Mouse (Mus musculus): ENCODE measurements around the gene Serpinb2. TPM values are rescaled to one million over a fixed set of nuclear protein-coding genes. Genes with fewer than 3 reads are reported as not detected.
A peak's percentile ranks its signal among the peaks of the same experiment; 100 is the strongest.

Gene Serpinb2
- polyA plus RNA-seq (2015; fragmentation: Nextera tagmentation; extraction: Ambion mirVana), result 0.29 and 0.33 TPM in 2 replicates

DNA sequence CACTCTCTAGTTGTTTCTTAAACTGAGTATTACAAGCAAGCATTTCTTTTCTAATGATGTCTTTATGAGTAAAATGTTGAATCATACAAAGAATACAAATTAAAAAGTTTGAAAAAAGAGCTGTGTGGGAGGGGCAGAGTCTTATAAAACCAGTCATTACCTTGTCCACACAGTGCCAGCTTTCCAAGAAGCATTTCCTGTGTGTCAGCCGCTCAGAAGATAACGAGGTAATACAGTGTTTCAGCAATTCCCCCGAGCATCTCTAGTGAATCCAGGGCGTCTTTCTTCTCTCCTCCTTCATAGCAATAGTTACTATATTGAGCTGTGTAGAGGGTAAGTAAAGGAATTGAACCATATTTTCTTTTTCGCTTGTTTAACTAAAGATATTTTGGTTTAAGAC, at the start of gene Serpinb2:
Gene Serpinb2, plus strand, starts transcription at position 172 of the 400 bp plus-strand sequence.
- no peaks in the 10 kb centered on the region for H3K36me3 ChIP-seq
- 37% methylated on average over 5 of the region's 5 CpGs for WGBS
- ATAC-seq (replicated peaks), result no peak

GRCm38 (mm10) chr1:107479909-107480308, 31.3 kb upstream of the Serpinb2 start:
- Histone ChIP-seq H3K4me2 (replicated peaks) (no peak overlapping the region), H3K4me1 (no peaks in the 10 kb centered on the region), H3K9ac (replicated peaks) (no peak overlapping the region), H3K36me3 (no peaks in the 10 kb centered on the region), H3K27me3 (no peaks in the 10 kb centered on the region), H3K9me3 (no peaks in the 10 kb centered on the region), H3K27ac (replicated peaks) (no peak overlapping the region), H3K4me3 (no peak overlapping the region)
- ATAC-seq (replicated peaks), result no peak

More for the DNA sequence above, at the start of gene Serpinb2:
- H3K4me3 ChIP-seq, result no peak within 1 kb of the TSS
- H3K27me3 ChIP-seq, result no peaks in the 10 kb centered on the region
- H3K27ac ChIP-seq (replicated peaks), result no peak within 1 kb of the TSS
- H3K4me1 ChIP-seq, result no peaks in the 10 kb centered on the region
- no peak within 1 kb of the TSS for H3K4me2 ChIP-seq (replicated peaks)
- no peak within 1 kb of the TSS for H3K9ac ChIP-seq (replicated peaks)
- H3K9me3 ChIP-seq, result no peaks in the 10 kb centered on the region

DNA sequence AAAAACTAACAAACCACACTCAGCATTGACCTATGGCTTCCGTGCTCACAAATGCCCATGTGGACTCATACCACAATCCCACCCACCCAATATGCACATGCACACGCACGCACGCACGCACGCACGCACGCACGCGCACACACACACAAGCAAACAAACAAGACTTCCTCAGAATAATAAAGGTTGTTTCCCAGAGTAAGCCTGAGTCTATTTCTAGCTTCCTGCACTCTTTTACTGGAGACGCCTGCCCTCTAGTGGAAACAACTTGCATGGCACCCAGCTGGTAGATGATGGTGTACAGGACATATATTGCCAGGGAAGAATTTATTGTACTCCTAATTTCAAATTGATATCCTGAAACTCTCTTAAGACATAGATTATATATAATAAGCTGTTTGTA, 29.8 kb upstream of the Serpinb2 start:
- ATAC-seq (replicated peaks), result peak; percentile 95
- WGBS, result 31% methylated on average over 11 of the region's 11 CpGs
- H3K4me1 ChIP-seq, result no peaks in the 10 kb centered on the region
- H3K27ac ChIP-seq (replicated peaks), result no peak overlapping the region
- H3K27me3 ChIP-seq, result no peaks in the 10 kb centered on the region
- no peaks in the 10 kb centered on the region for H3K36me3 ChIP-seq
- H3K4me2 ChIP-seq (replicated peaks), result peak overlapping the region; percentile 23; the same call in 1 of the 2 replicates
- no peaks in the 10 kb centered on the region for H3K9me3 ChIP-seq
- no peak overlapping the region for H3K4me3 ChIP-seq
- no peak overlapping the region for H3K9ac ChIP-seq (replicated peaks)

GRCm38 (mm10) chr1:107489577-107489976, 21.6 kb upstream of the Serpinb2 start:
- no peak overlapping the region for H3K4me3 ChIP-seq
- H3K27me3 ChIP-seq, result no peaks in the 10 kb centered on the region
- ATAC-seq (replicated peaks), result no peak
- H3K4me2 ChIP-seq (replicated peaks), result no peak overlapping the region
- H3K27ac ChIP-seq (replicated peaks), result no peak overlapping the region
- no peak overlapping the region for H3K9ac ChIP-seq (replicated peaks)
- no peaks in the 10 kb centered on the region for H3K9me3 ChIP-seq
- no peaks in the 10 kb centered on the region for H3K36me3 ChIP-seq
- H3K4me1 ChIP-seq, result no peaks in the 10 kb centered on the region
- 84% methylated on average over 8 of the region's 8 CpGs for WGBS

DNA sequence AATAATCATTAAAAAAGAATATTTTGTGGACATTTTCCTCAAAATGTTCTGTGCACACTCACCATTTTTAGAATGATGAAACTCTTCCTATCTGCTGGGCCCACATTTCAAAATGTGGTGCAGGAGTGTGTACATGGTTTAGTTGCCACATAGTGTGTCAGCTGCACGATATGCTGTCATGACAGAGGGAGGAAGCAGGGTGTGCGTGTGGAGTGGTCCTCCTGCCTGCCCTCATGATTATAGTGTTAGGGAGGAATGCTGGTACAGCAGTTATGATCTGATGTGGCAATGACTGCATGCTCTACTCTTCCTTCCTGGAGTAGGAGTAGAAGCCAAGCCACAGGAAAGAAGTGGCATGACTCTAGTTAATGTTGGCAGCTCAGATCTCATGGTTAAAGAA, 14.4 kb upstream of the Serpinb2 start:
- no peaks in the 10 kb centered on the region for H3K9me3 ChIP-seq
- ATAC-seq (replicated peaks), result no peak

GRCm38 (mm10) chr1:107502025-107502424, 9.2 kb upstream of the Serpinb2 start:
- Histone ChIP-seq H3K36me3 (no peaks in the 10 kb centered on the region), H3K4me1 (no peaks in the 10 kb centered on the region), H3K4me2 (replicated peaks) (no peak overlapping the region), H3K27me3 (no peaks in the 10 kb centered on the region), H3K9me3 (no peaks in the 10 kb centered on the region), H3K4me3 (no peak overlapping the region), H3K9ac (replicated peaks) (no peak overlapping the region), H3K27ac (replicated peaks) (no peak overlapping the region)
- no peak for ATAC-seq (replicated peaks)

More for the DNA sequence above, 14.4 kb upstream of the Serpinb2 start:
- no peak overlapping the region for H3K27ac ChIP-seq (replicated peaks)
- no peaks in the 10 kb centered on the region for H3K36me3 ChIP-seq
- H3K9ac ChIP-seq (replicated peaks), result no peak overlapping the region
- H3K27me3 ChIP-seq, result no peaks in the 10 kb centered on the region
- no peak overlapping the region for H3K4me2 ChIP-seq (replicated peaks)
- no peak overlapping the region for H3K4me3 ChIP-seq
- 82% methylated on average over 2 of the region's 2 CpGs for WGBS
- H3K4me1 ChIP-seq, result no peaks in the 10 kb centered on the region

GRCm38 (mm10) chr1:107503294-107503693, 7.9 kb upstream of the Serpinb2 start:
- no peak for ATAC-seq (replicated peaks)
- Histone ChIP-seq H3K4me3 (no peak overlapping the region), H3K27ac (replicated peaks) (no peak overlapping the region), H3K9me3 (no peaks in the 10 kb centered on the region), H3K4me2 (replicated peaks) (no peak overlapping the region), H3K36me3 (no peaks in the 10 kb centered on the region), H3K9ac (replicated peaks) (no peak overlapping the region), H3K27me3 (no peaks in the 10 kb centered on the region), H3K4me1 (no peaks in the 10 kb centered on the region)
- WGBS, result 83% methylated on average over 3 of the region's 3 CpGs

- no peaks in the 10 kb centered on the region for H3K27me3 ChIP-seq
- 89% methylated on average over 8 of the region's 8 CpGs for WGBS
- H3K4me1 ChIP-seq, result no peaks in the 10 kb centered on the region
- no peaks in the 10 kb centered on the region for H3K36me3 ChIP-seq
- no peak overlapping the region for H3K9ac ChIP-seq (replicated peaks)
- no peak overlapping the region for H3K4me3 ChIP-seq
- no peak overlapping the region for H3K27ac ChIP-seq (replicated peaks)
- H3K9me3 ChIP-seq, result no peaks in the 10 kb centered on the region
- H3K4me2 ChIP-seq (replicated peaks), result no peak overlapping the region
- no peak for ATAC-seq (replicated peaks)
Measured at GRCm38 (mm10) chr1:107505898-107506562, 5.2 kb upstream of the Serpinb2 start.

DNA sequence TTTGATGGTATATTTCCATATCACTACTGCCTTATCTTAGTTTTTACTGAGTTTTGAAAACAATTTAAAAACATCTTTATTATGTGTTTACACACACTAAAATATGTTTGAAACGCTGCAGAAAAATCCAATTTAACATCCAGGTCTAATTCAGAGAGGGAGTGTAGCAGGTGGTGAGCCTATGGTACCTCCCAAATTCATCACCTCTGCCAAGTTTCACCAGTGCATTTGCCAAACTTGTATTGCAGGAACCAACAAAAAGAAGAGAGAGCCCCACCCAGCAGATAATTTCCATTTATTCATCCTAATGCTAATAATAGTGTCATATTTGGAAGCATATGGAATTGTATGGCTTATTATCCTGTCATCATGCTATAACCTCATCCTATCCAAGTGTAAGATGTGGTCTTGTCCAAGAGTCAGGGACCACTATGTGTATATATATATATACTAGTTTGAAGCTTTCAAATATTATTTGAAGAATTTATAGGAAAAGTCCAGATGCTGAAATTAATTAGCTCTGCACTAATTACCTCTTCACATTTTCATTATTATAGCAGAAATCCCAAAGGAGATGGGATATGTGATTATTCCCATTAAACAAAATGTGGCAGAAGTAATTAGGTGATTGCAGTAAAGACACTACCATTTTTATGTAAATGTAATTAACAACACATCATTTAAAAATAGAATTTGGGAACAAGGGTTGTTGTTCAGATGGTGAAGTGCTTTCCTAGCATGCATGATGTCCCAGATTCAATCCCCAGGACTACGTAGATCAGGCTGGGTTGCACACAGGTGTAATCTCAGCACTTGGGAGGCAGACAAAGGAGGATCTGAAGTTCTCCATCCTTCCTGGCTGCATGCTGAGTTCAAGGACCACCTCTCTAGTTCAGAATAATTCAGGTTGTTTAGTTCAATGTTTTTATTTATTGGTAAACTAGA, 1.2 kb downstream of the Serpinb2 start:
- Histone ChIP-seq H3K27ac (replicated peaks) (no peak overlapping the region), H3K27me3 (no peaks in the 10 kb centered on the region), H3K4me1 (no peaks in the 10 kb centered on the region), H3K9ac (replicated peaks) (no peak overlapping the region), H3K9me3 (no peaks in the 10 kb centered on the region), H3K4me2 (replicated peaks) (no peak overlapping the region), H3K36me3 (no peaks in the 10 kb centered on the region), H3K4me3 (no peak overlapping the region)
- 0 out of 2 replicates have a peak, but pooled peaks have one; percentile 38 for ATAC-seq (replicated peaks)
- 37% methylated on average over 2 of the region's 2 CpGs for WGBS

DNA sequence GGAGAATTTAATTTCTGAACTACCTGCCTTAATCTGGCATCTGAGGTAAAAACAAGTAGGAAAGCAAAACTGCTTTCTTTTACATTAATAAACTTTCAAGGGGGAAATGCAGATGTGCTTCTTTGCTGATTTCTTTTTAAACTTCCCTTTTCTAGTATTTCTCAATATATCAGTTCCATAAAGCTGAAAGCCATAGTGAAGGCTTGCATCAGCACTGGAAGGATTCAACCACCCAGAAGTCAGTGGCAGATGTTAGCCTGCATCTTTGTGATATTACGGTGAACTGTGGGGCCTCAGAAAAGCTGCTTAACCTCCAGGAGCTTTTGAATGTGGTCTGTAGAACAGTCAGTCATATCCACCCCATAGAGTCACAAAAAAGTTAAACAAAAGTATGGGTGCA, 2.3 kb downstream of the Serpinb2 start:
- no peak overlapping the region for H3K4me3 ChIP-seq
- no peak overlapping the region for H3K4me2 ChIP-seq (replicated peaks)
- no peak overlapping the region for H3K27ac ChIP-seq (replicated peaks)
- ATAC-seq (replicated peaks), result no peak
- no peaks in the 10 kb centered on the region for H3K9me3 ChIP-seq
- 96% methylated on average over 1 of the region's 1 CpGs for WGBS
- no peaks in the 10 kb centered on the region for H3K36me3 ChIP-seq
- H3K27me3 ChIP-seq, result no peaks in the 10 kb centered on the region
- no peaks in the 10 kb centered on the region for H3K4me1 ChIP-seq
- no peak overlapping the region for H3K9ac ChIP-seq (replicated peaks)

DNA sequence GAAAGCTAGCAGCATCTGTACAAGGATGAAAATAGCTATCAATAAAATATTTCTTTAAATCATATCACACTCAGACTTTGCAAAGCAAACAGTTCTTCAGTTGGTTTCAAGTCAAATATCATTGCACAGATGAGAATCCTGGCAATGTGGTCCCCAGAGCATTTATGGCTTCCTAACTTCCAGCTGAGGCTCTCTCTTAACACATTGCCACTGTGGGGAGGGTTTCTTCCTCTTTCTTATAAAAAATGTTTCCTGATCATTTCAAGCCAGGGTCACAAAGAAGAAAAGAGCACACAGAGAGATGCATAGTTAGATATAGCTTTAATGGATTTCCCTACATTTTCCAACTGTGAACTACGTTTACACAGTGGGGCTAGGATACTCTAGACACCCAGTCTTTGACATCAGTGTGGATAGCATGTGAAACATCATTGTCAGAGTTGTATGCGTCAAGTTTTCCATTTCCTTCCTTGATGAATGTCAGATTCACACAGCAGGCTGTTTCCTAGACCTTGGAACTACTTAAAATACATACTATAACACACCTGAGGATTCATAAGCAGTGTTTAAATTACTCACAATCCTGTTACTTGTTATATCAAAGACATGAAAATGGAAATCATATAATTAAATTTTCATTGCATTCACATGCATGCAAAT, 4.7 kb downstream of the Serpinb2 start:
- Histone ChIP-seq H3K36me3 (no peaks in the 10 kb centered on the region), H3K27ac (replicated peaks) (no peak overlapping the region), H3K9me3 (no peaks in the 10 kb centered on the region), H3K4me1 (no peaks in the 10 kb centered on the region), H3K27me3 (no peaks in the 10 kb centered on the region), H3K4me2 (replicated peaks) (no peak overlapping the region), H3K9ac (replicated peaks) (no peak overlapping the region), H3K4me3 (no peak overlapping the region)
- ATAC-seq (replicated peaks), result no peak
- WGBS, result 88% methylated on average over 2 of the region's 2 CpGs

GRCm38 (mm10) chr1:107525592-107525991, 14.4 kb downstream of the Serpinb2 start:
- no peak overlapping the region for H3K4me3 ChIP-seq
- WGBS, result 86% methylated on average over 4 of the region's 4 CpGs
- no peak overlapping the region for H3K9ac ChIP-seq (replicated peaks)
- ATAC-seq (replicated peaks), result no peak
- no peaks in the 10 kb centered on the region for H3K4me1 ChIP-seq
- no peaks in the 10 kb centered on the region for H3K9me3 ChIP-seq
- no peaks in the 10 kb centered on the region for H3K27me3 ChIP-seq
- no peak overlapping the region for H3K27ac ChIP-seq (replicated peaks)
- no peaks in the 10 kb centered on the region for H3K36me3 ChIP-seq
- H3K4me2 ChIP-seq (replicated peaks), result no peak overlapping the region
